Mouse (Mus musculus) lung, embryonic 15.5 days (tissue): Measurements from ENCODE around the gene Psen1. TPM values are rescaled to one million over a fixed set of nuclear protein-coding genes. Genes with fewer than 3 reads are reported as not detected.

ENCODE experiments used
- ATAC-seq: fragments of 200-750 bp; cut with Nextera tagmentation; 2 replicates; pipeline ENCODE4 v1.8.0; 2017; ENCODE audit warnings: moderate number of reproducible peaks, borderline replicate concordance; ENCODE audit not compliant: low FRiP score, low TSS enrichment; ENCODE audit errors: extremely low read depth
- H3K27ac ChIP-seq: fragments of 300-500 bp; sonication (generic); 2 replicates; pipeline ENCODE4 v1.5.1; 2015; ENCODE audit warnings: moderate library complexity, mild to moderate bottlenecking, inconsistent platforms
- H3K27me3 ChIP-seq: fragments of 300-500 bp; sonication (generic); 2 replicates; pipeline ENCODE4 v1.6.1; 2015; ENCODE audit warnings: inconsistent platforms
- H3K36me3 ChIP-seq: fragments of 300-500 bp; sonication (generic); 2 replicates; pipeline ENCODE4 v1.6.1; 2015; ENCODE audit warnings: inconsistent platforms
- H3K4me1 ChIP-seq: fragments of 300-500 bp; sonication (generic); 2 replicates; pipeline ENCODE4 v1.6.1; 2015; ENCODE audit warnings: inconsistent platforms
- H3K4me2 ChIP-seq: fragments of 300-500 bp; sonication (generic); 2 replicates; pipeline ENCODE4 v1.6.1; 2015; ENCODE audit warnings: inconsistent platforms, mild to moderate bottlenecking, moderate library complexity
- H3K4me3 ChIP-seq: fragments of 300-500 bp; sonication (generic); 2 replicates; pipeline ENCODE4 v1.5.1; 2015; ENCODE audit warnings: mild to moderate bottlenecking, inconsistent platforms
- H3K9ac ChIP-seq: fragments of 300-500 bp; sonication (generic); 2 replicates; pipeline ENCODE4 v1.6.1; 2015; ENCODE audit warnings: inconsistent platforms
- H3K9me3 ChIP-seq: fragments of 300-500 bp; sonication (generic); 2 replicates; pipeline ENCODE4 v1.6.1; 2016; ENCODE audit warnings: inconsistent platforms
- WGBS: fragments of 180-500 bp; shearing (Covaris S2); methylation state at CpG from one replicate; pipeline ENCODE4 v1.1.7; 2015; 5-methylcytosine and 5-hydroxymethylcytosine counted together
- polyA plus RNA-seq: library from polyadenylated mRNA; unstranded; fragments of >200 nt; fragmentation: Nextera tagmentation; extraction: Ambion mirVana; gene quantifications from 2 replicates; pipeline ENCODE4 v1.2.1, GENCODE M21; 2015

Psen1 gene
- polyA plus RNA-seq, 1 experiment from 2014 or later: 51.7 TPM

- 4% methylated on average over 27 of the region's 31 CpGs for WGBS
- ATAC-seq: peak; percentile 37; the same call in 1 of the 2 replicates
- H3K4me1 ChIP-seq: peaks cover 18% of the 10 kb centered on the region
- peak within 1 kb of the TSS; percentile 32 for H3K4me3 ChIP-seq
- no peaks in the 10 kb centered on the region for H3K9me3 ChIP-seq
- no peaks in the 10 kb centered on the region for H3K36me3 ChIP-seq
- H3K9ac ChIP-seq: 0 out of 2 replicates have a peak within 1 kb of the TSS, but pooled peaks have one; percentile 15
- H3K27ac ChIP-seq: peak within 1 kb of the TSS; percentile 54; the same call in 1 of the 2 replicates
- H3K27me3 ChIP-seq: peaks cover 5% of the 10 kb centered on the region; the same call in 1 of the 2 replicates
- H3K4me2 ChIP-seq: peak within 1 kb of the TSS; percentile 79
Measured at GRCm38 (mm10) chr12:83763311-83764043, 75.5 kb downstream of the Psen1 start, which contains the start of gene Papln. Gene Papln, plus strand, starts transcription at chr12:83763634.

- WGBS: 7% methylated on average over 14 of the region's 14 CpGs
- Histone ChIP-seq H3K4me3 (peak overlapping the region; percentile 32), H3K9me3 (no peaks in the 10 kb centered on the region), H3K4me2 (peak overlapping the region; percentile 79), H3K27me3 (peaks cover 5% of the 10 kb centered on the region; the same call in 1 of the 2 replicates), H3K36me3 (no peaks in the 10 kb centered on the region), H3K9ac (no peak overlapping the region), H3K27ac (no peak overlapping the region), H3K4me1 (peaks cover 21% of the 10 kb centered on the region)
- no peak for ATAC-seq
Measured at GRCm38 (mm10) chr12:83764044-83764365, 76.1 kb downstream of the Psen1 start.

- no peak for ATAC-seq
- peaks cover 26% of the 10 kb centered on the region for H3K4me1 ChIP-seq
- H3K27ac ChIP-seq: no peak overlapping the region
- H3K4me2 ChIP-seq: peak overlapping the region; percentile 79; the same call in 1 of the 2 replicates
- H3K9ac ChIP-seq: no peak overlapping the region
- peaks cover 5% of the 10 kb centered on the region; the same call in 1 of the 2 replicates for H3K27me3 ChIP-seq
- WGBS: 62% methylated on average over 10 of the region's 10 CpGs
- no peaks in the 10 kb centered on the region for H3K36me3 ChIP-seq
- H3K4me3 ChIP-seq: no peak overlapping the region
- no peaks in the 10 kb centered on the region for H3K9me3 ChIP-seq
Measured at GRCm38 (mm10) chr12:83764519-83764918, 76.6 kb downstream of the Psen1 start.

GRCm38 (mm10) chr12:83765965-83766603, 78.1 kb downstream of the Psen1 start:
- 69% methylated on average over 13 of the region's 13 CpGs for WGBS
- peaks cover 38% of the 10 kb centered on the region for H3K4me1 ChIP-seq

GRCm38 (mm10) chr12:83767833-83768232, 79.9 kb downstream of the Psen1 start:
- ATAC-seq: no peak
- no peak overlapping the region for H3K4me2 ChIP-seq
- H3K4me1 ChIP-seq: peaks cover 34% of the 10 kb centered on the region
- peaks cover 5% of the 10 kb centered on the region; the same call in 1 of the 2 replicates for H3K27me3 ChIP-seq
- 76% methylated on average over 9 of the region's 9 CpGs for WGBS
- no peak overlapping the region for H3K27ac ChIP-seq
- no peaks in the 10 kb centered on the region for H3K36me3 ChIP-seq
- H3K9ac ChIP-seq: no peak overlapping the region
- no peaks in the 10 kb centered on the region for H3K9me3 ChIP-seq
- H3K4me3 ChIP-seq: no peak overlapping the region

More at GRCm38 (mm10) chr12:83765965-83766603, 78.1 kb downstream of the Psen1 start:
- peaks cover 5% of the 10 kb centered on the region; the same call in 1 of the 2 replicates for H3K27me3 ChIP-seq
- ATAC-seq: no peak
- H3K4me3 ChIP-seq: no peak overlapping the region
- H3K9ac ChIP-seq: no peak overlapping the region
- no peak overlapping the region for H3K27ac ChIP-seq
- no peak overlapping the region for H3K4me2 ChIP-seq
- H3K9me3 ChIP-seq: no peaks in the 10 kb centered on the region
- no peaks in the 10 kb centered on the region for H3K36me3 ChIP-seq

- no peak overlapping the region for H3K27ac ChIP-seq
Measured at GRCm38 (mm10) chr12:83768235-83768899, 80.4 kb downstream of the Psen1 start.

GRCm38 (mm10) chr12:83770418-83771256, 82.7 kb downstream of the Psen1 start:
- Histone ChIP-seq H3K4me3 (no peak overlapping the region), H3K9me3 (no peaks in the 10 kb centered on the region), H3K36me3 (no peaks in the 10 kb centered on the region), H3K9ac (no peak overlapping the region), H3K27me3 (peaks cover 5% of the 10 kb centered on the region; the same call in 1 of the 2 replicates), H3K4me1 (peaks cover 21% of the 10 kb centered on the region), H3K27ac (no peak overlapping the region), H3K4me2 (peak overlapping the region; percentile 43)
- peak; percentile 39; the same call in 1 of the 2 replicates for ATAC-seq
- WGBS: 5% methylated on average over 25 of the region's 25 CpGs

More at GRCm38 (mm10) chr12:83768235-83768899, 80.4 kb downstream of the Psen1 start:
- Histone ChIP-seq H3K4me2 (no peak overlapping the region), H3K4me1 (peaks cover 29% of the 10 kb centered on the region), H3K27me3 (peaks cover 5% of the 10 kb centered on the region; the same call in 1 of the 2 replicates), H3K9ac (no peak overlapping the region), H3K36me3 (no peaks in the 10 kb centered on the region), H3K4me3 (no peak overlapping the region), H3K9me3 (no peaks in the 10 kb centered on the region)
- ATAC-seq: no peak
- WGBS: 61% methylated on average over 14 of the region's 14 CpGs

GRCm38 (mm10) chr12:83775621-83776020, 87.7 kb downstream of the Psen1 start:
- no peak for ATAC-seq
- Histone ChIP-seq H3K27me3 (no peaks in the 10 kb centered on the region), H3K4me2 (no peak overlapping the region), H3K9ac (no peak overlapping the region), H3K4me1 (peaks cover 2% of the 10 kb centered on the region), H3K9me3 (no peaks in the 10 kb centered on the region), H3K4me3 (no peak overlapping the region), H3K36me3 (no peaks in the 10 kb centered on the region), H3K27ac (no peak overlapping the region)
- 72% methylated on average over 12 of the region's 12 CpGs for WGBS

- H3K27ac ChIP-seq: no peak overlapping the region
- H3K36me3 ChIP-seq: no peaks in the 10 kb centered on the region
- H3K4me2 ChIP-seq: no peak overlapping the region
- H3K9me3 ChIP-seq: no peaks in the 10 kb centered on the region
- WGBS: 82% methylated on average over 7 of the region's 7 CpGs
- no peak for ATAC-seq
- no peak overlapping the region for H3K4me3 ChIP-seq
- no peaks in the 10 kb centered on the region for H3K27me3 ChIP-seq
- H3K9ac ChIP-seq: no peak overlapping the region
- H3K4me1 ChIP-seq: peaks cover 4% of the 10 kb centered on the region; the same call in 1 of the 2 replicates
Measured at GRCm38 (mm10) chr12:83776766-83777165, 88.8 kb downstream of the Psen1 start.

GRCm38 (mm10) chr12:83780181-83780580, 92.2 kb downstream of the Psen1 start:
- 80% methylated on average over 3 of the region's 3 CpGs for WGBS
- Histone ChIP-seq H3K27me3 (no peaks in the 10 kb centered on the region), H3K27ac (no peak overlapping the region), H3K36me3 (no peaks in the 10 kb centered on the region), H3K4me1 (peaks cover 4% of the 10 kb centered on the region; the same call in 1 of the 2 replicates), H3K9me3 (no peaks in the 10 kb centered on the region), H3K9ac (no peak overlapping the region), H3K4me2 (no peak overlapping the region), H3K4me3 (no peak overlapping the region)
- no peak for ATAC-seq

- WGBS: 54% methylated on average over 7 of the region's 7 CpGs
- H3K9me3 ChIP-seq: no peaks in the 10 kb centered on the region
- no peak for ATAC-seq
Measured at GRCm38 (mm10) chr12:83781204-83781603, 93.3 kb downstream of the Psen1 start.

More at GRCm38 (mm10) chr12:83781204-83781603, 93.3 kb downstream of the Psen1 start:
- H3K4me3 ChIP-seq: no peak overlapping the region
- H3K27ac ChIP-seq: no peak overlapping the region
- no peak overlapping the region for H3K4me2 ChIP-seq
- H3K36me3 ChIP-seq: no peaks in the 10 kb centered on the region
- H3K27me3 ChIP-seq: no peaks in the 10 kb centered on the region
- H3K9ac ChIP-seq: no peak overlapping the region
- peaks cover 4% of the 10 kb centered on the region; the same call in 1 of the 2 replicates for H3K4me1 ChIP-seq
